Mouse (Mus musculus) heart, embryonic 16.5 days (tissue): ENCODE measurements at regions not wholly inside any gene's neighbourhood (a gene's known extent, or its start where the extent isn't known, plus 50 kb on each side); places are given as distances from the start of the nearest gene placed in this dataset.
A peak's percentile ranks its signal among the peaks of the same experiment; 100 is the strongest.

Experiments used
- ATAC-seq: fragments of 200-750 bp; cut with Nextera tagmentation; replicated peaks from 2 replicates; pipeline ENCODE4 v1.8.0; 2017; ENCODE audit warnings: moderate number of reproducible peaks; ENCODE audit not compliant: insufficient read depth, low FRiP score; ENCODE audit errors: extremely low read depth
- H3K27ac ChIP-seq: fragments of 300-500 bp; sonication (generic); 2 replicates; pipeline ENCODE4 v1.5.1; 2014; ENCODE audit warnings: mild to moderate bottlenecking, low read length, control low read depth, moderate library complexity
- H3K27me3 ChIP-seq: fragments of 300-500 bp; sonication (generic); 2 replicates; pipeline ENCODE4 v1.6.1; 2014; ENCODE audit warnings: low read length, mixed read lengths; ENCODE audit not compliant: control insufficient read depth, insufficient read depth
- H3K36me3 ChIP-seq: fragments of 300-500 bp; sonication (generic); 2 replicates; pipeline ENCODE4 v1.6.1; 2014; ENCODE audit not compliant: control insufficient read depth, insufficient read depth
- H3K4me1 ChIP-seq: fragments of 300-500 bp; sonication (generic); 2 replicates; pipeline ENCODE4 v1.6.1; 2014; ENCODE audit warnings: low read length, mixed read lengths; ENCODE audit not compliant: control insufficient read depth, insufficient read depth
- H3K4me2 ChIP-seq: fragments of 300-500 bp; sonication (generic); 2 replicates; pipeline ENCODE4 v1.6.1; 2014; ENCODE audit warnings: low read depth, mild to moderate bottlenecking, control low read depth, low read length
- H3K4me3 ChIP-seq: fragments of 300-500 bp; sonication (generic); 2 replicates; pipeline ENCODE4 v1.5.1; 2014; ENCODE audit warnings: mild to moderate bottlenecking, control low read depth, low read length
- H3K9ac ChIP-seq: fragments of 300-500 bp; sonication (generic); 2 replicates; pipeline ENCODE4 v1.6.1; 2014; ENCODE audit warnings: low read length, control low read depth
- H3K9me3 ChIP-seq: fragments of 300-500 bp; sonication (generic); replicated peaks from 2 replicates; pipeline ENCODE4 v1.6.1; 2016; ENCODE audit warnings: low read length; ENCODE audit not compliant: control insufficient read depth
- WGBS: fragments of 180-500 bp; shearing (Covaris S2); extraction: QIAGEN DNeasy Blood & Tissue Kit; methylation state at CpG from one replicate; pipeline ENCODE4 v1.1.7; 2014; 5-methylcytosine and 5-hydroxymethylcytosine counted together

DNA sequence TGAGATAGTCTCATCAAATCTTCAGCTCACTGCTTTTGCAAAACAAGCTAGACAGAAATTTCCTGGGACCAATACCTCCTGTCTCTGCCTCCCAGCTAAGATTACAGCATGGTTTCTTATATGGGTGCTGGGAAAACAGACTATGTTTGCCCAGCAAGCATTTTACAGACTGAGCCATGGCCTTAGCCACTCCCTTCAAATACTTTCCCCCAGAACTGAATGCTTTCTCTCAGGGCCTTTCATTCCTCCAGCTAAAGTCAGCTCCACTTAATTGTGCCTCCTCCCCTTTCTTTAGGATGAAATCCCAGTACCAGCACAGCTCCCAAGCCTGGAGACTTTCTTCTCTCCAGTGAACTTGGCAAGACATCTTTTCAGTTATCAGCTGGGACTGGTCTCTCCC, 232.1 kb downstream of the Tmsb4x start:
- H3K27me3 ChIP-seq: no peaks in the 10 kb centered on the region
- H3K9me3 ChIP-seq: no peaks in the 10 kb centered on the region
- H3K27ac ChIP-seq: no peak overlapping the region
- H3K4me3 ChIP-seq: no peak overlapping the region
- no peaks in the 10 kb centered on the region for H3K36me3 ChIP-seq
- H3K4me2 ChIP-seq: no peak overlapping the region
- no peak overlapping the region for H3K9ac ChIP-seq
- H3K4me1 ChIP-seq: 0 out of 2 replicates have a peak, but pooled peaks cover 5% of the 10 kb centered on the region
- no peak for ATAC-seq

GRCm38 (mm10) chrX:166971721-166972120, 237.4 kb downstream of the Tmsb4x start:
- 35% methylated on average over 1 of the region's 1 CpGs for WGBS
- Histone ChIP-seq H3K4me3 (no peak overlapping the region), H3K4me2 (no peak overlapping the region), H3K27me3 (no peaks in the 10 kb centered on the region), H3K36me3 (no peaks in the 10 kb centered on the region), H3K4me1 (peaks cover 2% of the 10 kb centered on the region; the same call in 1 of the 2 replicates), H3K9ac (no peak overlapping the region), H3K27ac (peak overlapping the region; percentile 74), H3K9me3 (no peaks in the 10 kb centered on the region)
- peak; percentile 89 for ATAC-seq

GRCm38 (mm10) chrX:166964656-166965582, 244.2 kb downstream of the Tmsb4x start:
- no peaks in the 10 kb centered on the region for H3K9me3 ChIP-seq
- H3K4me2 ChIP-seq: no peak overlapping the region
- H3K27me3 ChIP-seq: no peaks in the 10 kb centered on the region
- no peak overlapping the region for H3K4me3 ChIP-seq
- no peak overlapping the region for H3K9ac ChIP-seq
- no peaks in the 10 kb centered on the region for H3K4me1 ChIP-seq
- 80% methylated on average over 7 of the region's 7 CpGs for WGBS
- no peaks in the 10 kb centered on the region for H3K36me3 ChIP-seq
- H3K27ac ChIP-seq: no peak overlapping the region
- no peak for ATAC-seq

DNA sequence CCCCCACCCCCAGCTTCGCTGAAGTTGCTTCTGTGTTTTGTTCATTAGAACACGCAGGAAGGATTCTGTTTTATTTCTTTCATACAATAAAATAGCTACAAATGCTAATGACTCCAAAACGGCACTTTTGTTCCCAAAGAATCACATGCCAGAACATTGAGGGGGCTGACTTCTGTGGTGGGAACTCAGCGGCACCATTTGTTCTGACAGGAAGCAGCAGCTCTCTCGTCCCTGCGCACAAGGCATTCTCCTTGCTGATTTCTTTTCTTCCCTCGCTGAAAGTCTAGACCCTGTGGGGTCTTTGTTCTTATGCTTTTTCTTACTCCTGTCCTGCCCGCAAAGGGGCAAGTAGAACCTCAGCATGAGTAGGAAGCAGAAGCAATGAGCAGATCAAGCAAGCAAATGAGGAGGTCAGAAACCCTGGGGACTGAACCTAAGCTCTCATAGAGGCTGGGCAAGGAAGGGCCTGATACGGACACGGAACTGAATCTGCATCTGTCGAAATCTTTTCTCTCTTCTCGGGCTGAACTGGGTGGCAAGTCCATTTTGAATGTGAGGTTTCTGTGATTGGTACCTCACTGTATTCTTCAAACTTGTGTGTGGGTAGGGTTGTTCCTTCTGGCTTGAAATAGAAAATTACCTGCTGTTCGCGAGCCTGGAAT, 256.5 kb downstream of the Tmsb4x start:
- Histone ChIP-seq H3K9ac (no peak overlapping the region), H3K27me3 (no peaks in the 10 kb centered on the region; the same call in 1 of the 2 replicates), H3K4me1 (peaks cover 3% of the 10 kb centered on the region; the same call in 1 of the 2 replicates), H3K27ac (no peak overlapping the region), H3K4me3 (no peak overlapping the region; the same call in 1 of the 2 replicates), H3K4me2 (peak overlapping the region; percentile 28), H3K36me3 (no peaks in the 10 kb centered on the region), H3K9me3 (no peaks in the 10 kb centered on the region)
- 53% methylated on average over 14 of the region's 14 CpGs for WGBS
- no peak for ATAC-seq

GRCm38 (mm10) chrX:166951011-166951410, 258.1 kb downstream of the Tmsb4x start:
- H3K4me2 ChIP-seq: no peak overlapping the region
- H3K4me3 ChIP-seq: no peak overlapping the region
- no peaks in the 10 kb centered on the region for H3K9me3 ChIP-seq
- H3K27ac ChIP-seq: no peak overlapping the region
- H3K36me3 ChIP-seq: no peaks in the 10 kb centered on the region
- ATAC-seq: no peak
- no peaks in the 10 kb centered on the region for H3K27me3 ChIP-seq
- H3K9ac ChIP-seq: no peak overlapping the region
- peaks cover 3% of the 10 kb centered on the region; the same call in 1 of the 2 replicates for H3K4me1 ChIP-seq
- WGBS: 75% methylated on average over 6 of the region's 6 CpGs

GRCm38 (mm10) chrX:166945915-166946314, 263.2 kb downstream of the Tmsb4x start:
- H3K4me1 ChIP-seq: no peaks in the 10 kb centered on the region
- no peak for ATAC-seq
- H3K36me3 ChIP-seq: no peaks in the 10 kb centered on the region
- no peaks in the 10 kb centered on the region for H3K27me3 ChIP-seq
- 75% methylated on average over 1 of the region's 1 CpGs for WGBS
- H3K9ac ChIP-seq: no peak overlapping the region
- H3K27ac ChIP-seq: no peak overlapping the region
- no peak overlapping the region for H3K4me3 ChIP-seq
- no peaks in the 10 kb centered on the region for H3K9me3 ChIP-seq
- no peak overlapping the region for H3K4me2 ChIP-seq

- Histone ChIP-seq H3K4me3 (no peak overlapping the region), H3K9me3 (no peaks in the 10 kb centered on the region), H3K27ac (no peak overlapping the region), H3K4me1 (no peaks in the 10 kb centered on the region), H3K27me3 (no peaks in the 10 kb centered on the region), H3K36me3 (no peaks in the 10 kb centered on the region), H3K4me2 (no peak overlapping the region), H3K9ac (no peak overlapping the region)
- WGBS: 59% methylated on average over 1 of the region's 1 CpGs
- no peak for ATAC-seq
Observed at GRCm38 (mm10) chrX:166945476-166945875, 263.6 kb downstream of the Tmsb4x start.

DNA sequence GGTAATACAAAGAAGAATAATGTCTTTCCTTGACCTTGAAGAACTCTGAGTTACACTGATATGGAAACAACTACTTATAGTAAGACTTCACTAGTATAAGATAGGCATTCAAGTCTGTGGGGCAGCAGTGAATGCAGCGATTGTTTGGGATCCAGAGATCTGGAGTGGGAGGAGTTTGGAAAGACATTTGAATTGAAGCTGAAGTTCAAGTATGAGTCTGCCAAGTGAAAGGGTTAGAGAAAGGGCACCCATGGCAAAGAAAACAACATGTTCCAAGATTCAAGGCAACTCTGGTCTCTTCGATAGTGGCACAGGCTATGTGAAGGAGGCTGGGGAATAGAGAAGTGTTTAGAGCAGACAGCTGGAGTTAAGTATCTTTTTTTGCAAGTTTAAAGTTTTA, 275.3 kb downstream of the Tmsb4x start:
- H3K4me1 ChIP-seq: no peaks in the 10 kb centered on the region
- H3K27me3 ChIP-seq: no peaks in the 10 kb centered on the region
- H3K4me3 ChIP-seq: no peak overlapping the region
- no peaks in the 10 kb centered on the region for H3K9me3 ChIP-seq
- 66% methylated on average over 2 of the region's 2 CpGs for WGBS
- no peak overlapping the region for H3K9ac ChIP-seq
- H3K27ac ChIP-seq: no peak overlapping the region
- no peak overlapping the region for H3K4me2 ChIP-seq
- no peaks in the 10 kb centered on the region for H3K36me3 ChIP-seq
- no peak for ATAC-seq

DNA sequence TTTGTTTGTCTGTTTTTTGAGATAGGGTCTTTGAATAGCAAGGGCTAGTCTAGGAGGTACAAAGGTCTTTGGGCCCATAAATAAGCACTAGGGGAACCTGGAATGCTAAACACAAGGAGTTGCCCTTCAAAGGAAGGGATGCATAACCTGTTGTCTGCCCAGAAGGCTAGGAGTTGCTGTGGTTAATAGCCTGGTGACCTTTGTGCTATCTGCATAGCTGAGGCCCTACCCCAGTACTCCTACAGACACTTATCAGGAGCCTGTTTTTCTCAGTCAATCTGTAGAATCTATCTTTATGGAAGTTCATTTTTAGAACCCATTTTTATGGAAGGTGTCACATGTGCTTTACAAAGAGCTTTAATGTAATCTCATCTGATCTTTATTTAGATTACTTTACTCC, 276.6 kb downstream of the Tmsb4x start:
- no peaks in the 10 kb centered on the region for H3K4me1 ChIP-seq

More for the DNA sequence above, 276.6 kb downstream of the Tmsb4x start:
- Histone ChIP-seq H3K4me2 (no peak overlapping the region), H3K4me3 (no peak overlapping the region), H3K27me3 (no peaks in the 10 kb centered on the region), H3K27ac (no peak overlapping the region), H3K36me3 (no peaks in the 10 kb centered on the region), H3K9ac (no peak overlapping the region), H3K9me3 (no peaks in the 10 kb centered on the region)
- ATAC-seq: no peak
